Mouse (Mus musculus): ENCODE measurements around the gene Gng2. TPM values are rescaled to one million over a fixed set of nuclear protein-coding genes. Genes with fewer than 3 reads are reported as not detected.
A peak's percentile ranks its signal among the peaks of the same experiment; 100 is the strongest.

Gene Gng2
- polyA plus RNA-seq, 2 experiments, result 40.5 to 52.3 TPM

DNA sequence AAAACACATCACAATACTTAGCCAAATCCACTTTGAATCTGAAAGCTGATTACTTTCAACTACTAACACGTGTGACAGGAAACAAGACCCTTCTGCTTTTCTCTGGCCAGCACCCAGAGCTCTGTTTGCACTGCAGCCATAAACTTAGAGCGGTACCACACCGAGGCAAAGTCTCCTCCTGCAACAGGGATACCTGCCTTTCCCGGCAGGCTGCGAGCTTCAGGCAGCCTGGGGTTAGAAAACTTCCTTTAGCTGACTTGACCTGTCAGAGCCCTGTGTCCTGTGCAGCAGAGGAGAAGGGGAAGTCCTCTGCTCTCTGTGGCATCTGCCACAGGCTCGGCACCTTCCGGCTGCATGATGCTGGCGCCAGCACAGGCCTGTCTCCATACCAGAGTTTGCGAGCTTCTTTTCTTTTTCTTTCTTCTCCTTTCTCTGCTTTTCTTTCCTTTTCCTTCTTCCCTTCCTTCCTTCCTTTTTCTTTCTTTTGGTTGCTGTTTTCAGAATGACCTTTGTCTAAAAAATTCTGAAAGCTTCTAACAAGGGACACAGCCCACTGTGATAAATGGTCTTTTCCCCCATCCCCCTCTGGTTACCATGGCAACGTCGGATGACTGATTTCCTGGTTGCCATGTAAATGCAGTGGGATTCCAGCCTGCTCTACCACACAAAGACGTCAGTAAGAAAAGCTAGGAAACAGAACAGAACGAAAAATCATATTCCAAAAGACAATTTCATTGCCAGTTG is 9.4 kb upstream of the Gng2 start:
- no peaks in the 10 kb centered on the region for H3K9me3 ChIP-seq (ENCODE audit: control insufficient read depth, low read length)
- TF ChIP-seq POLR2A (IDR thresholded peaks at IDR 0.05; ENCODE audit: borderline replicate concordance, extremely low read depth, insufficient read depth, insufficient read length), result no peak
- H3K27ac ChIP-seq (replicated peaks; ENCODE audit: low read depth, low read length), result peak overlapping the region; percentile 94
- H3K4me3 ChIP-seq (replicated peaks; ENCODE audit: low read length), result peak overlapping the region; percentile 21
- H3K9ac ChIP-seq (ENCODE audit: low read depth, low read length, severe bottlenecking), result peak overlapping the region; percentile 51
- H3K36me3 ChIP-seq (ENCODE audit: control insufficient read depth, insufficient read depth, low read length), result no peaks in the 10 kb centered on the region
- H3K4me2 ChIP-seq (replicated peaks; ENCODE audit: low read depth, low read length, severe bottlenecking), result peak overlapping the region; percentile 52
- H3K4me1 ChIP-seq (ENCODE audit: control insufficient read depth, insufficient read depth, low read length), result peaks cover 28% of the 10 kb centered on the region
- 1% methylated on average over 13 of the region's 13 CpGs for WGBS
- peak; percentile 91 for DNase-seq (ENCODE audit: low spot score)
- ATAC-seq (ENCODE audit: low FRiP score, low read depth), result peak; percentile 87
- no peaks in the 10 kb centered on the region for H3K27me3 ChIP-seq (ENCODE audit: control insufficient read depth, insufficient read depth, low read length)

DNA sequence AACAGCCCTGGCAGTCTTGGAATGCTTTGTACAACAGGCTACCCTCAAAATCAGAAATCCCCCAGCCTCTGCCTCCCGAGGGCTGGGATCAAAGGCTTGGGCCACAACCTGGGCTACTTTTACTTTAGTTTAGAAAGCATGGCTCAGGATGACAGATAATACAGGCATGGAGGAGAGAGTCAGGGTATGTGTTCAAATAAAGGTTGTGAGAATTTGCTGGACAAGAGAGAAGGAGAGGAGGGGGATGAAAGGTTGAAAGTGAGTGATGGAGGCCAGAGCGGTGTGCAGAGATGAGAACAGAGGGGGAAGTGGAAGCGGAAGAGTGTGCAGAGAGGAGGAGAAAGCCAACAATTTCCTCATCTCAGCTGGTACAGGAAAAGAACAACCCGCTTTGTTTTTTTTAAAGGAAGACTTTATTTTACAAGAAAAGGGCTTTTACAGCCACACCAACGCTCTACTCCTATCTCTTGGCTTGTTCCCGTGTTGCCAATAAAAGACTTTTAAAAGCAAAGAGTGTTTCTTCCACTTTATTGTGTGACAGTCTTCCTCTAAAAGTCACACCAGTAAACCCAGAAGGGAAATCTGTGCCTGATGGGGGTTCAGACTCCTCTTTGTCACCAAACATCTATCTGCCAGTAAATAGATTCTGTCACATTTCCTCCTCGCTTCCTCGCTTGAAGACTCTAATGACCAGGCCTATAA is 8.6 kb upstream of the Gng2 start:
- WGBS, result 26% methylated on average over 8 of the region's 8 CpGs
- no peak for DNase-seq (ENCODE audit: low spot score)
- Histone ChIP-seq H3K4me1 (ENCODE audit: control insufficient read depth, insufficient read depth, low read length) (peaks cover 28% of the 10 kb centered on the region), H3K36me3 (ENCODE audit: control insufficient read depth, insufficient read depth, low read length) (no peaks in the 10 kb centered on the region), H3K27me3 (ENCODE audit: control insufficient read depth, insufficient read depth, low read length) (no peaks in the 10 kb centered on the region), H3K27ac (replicated peaks; ENCODE audit: low read depth, low read length) (peak overlapping the region; percentile 94), H3K9me3 (ENCODE audit: control insufficient read depth, low read length) (no peaks in the 10 kb centered on the region), H3K9ac (ENCODE audit: low read depth, low read length, severe bottlenecking) (0 out of 2 replicates have a peak overlapping the region, but pooled peaks have one; percentile 51), H3K4me2 (replicated peaks; ENCODE audit: low read depth, low read length, severe bottlenecking) (peak overlapping the region; percentile 52), H3K4me3 (replicated peaks; ENCODE audit: low read length) (peak overlapping the region; percentile 21; the same call in 1 of the 2 replicates)
- no peak for TF ChIP-seq POLR2A (IDR thresholded peaks at IDR 0.05; ENCODE audit: borderline replicate concordance, extremely low read depth, insufficient read depth, insufficient read length)
- no peak for ATAC-seq (ENCODE audit: low FRiP score, low read depth)

DNA sequence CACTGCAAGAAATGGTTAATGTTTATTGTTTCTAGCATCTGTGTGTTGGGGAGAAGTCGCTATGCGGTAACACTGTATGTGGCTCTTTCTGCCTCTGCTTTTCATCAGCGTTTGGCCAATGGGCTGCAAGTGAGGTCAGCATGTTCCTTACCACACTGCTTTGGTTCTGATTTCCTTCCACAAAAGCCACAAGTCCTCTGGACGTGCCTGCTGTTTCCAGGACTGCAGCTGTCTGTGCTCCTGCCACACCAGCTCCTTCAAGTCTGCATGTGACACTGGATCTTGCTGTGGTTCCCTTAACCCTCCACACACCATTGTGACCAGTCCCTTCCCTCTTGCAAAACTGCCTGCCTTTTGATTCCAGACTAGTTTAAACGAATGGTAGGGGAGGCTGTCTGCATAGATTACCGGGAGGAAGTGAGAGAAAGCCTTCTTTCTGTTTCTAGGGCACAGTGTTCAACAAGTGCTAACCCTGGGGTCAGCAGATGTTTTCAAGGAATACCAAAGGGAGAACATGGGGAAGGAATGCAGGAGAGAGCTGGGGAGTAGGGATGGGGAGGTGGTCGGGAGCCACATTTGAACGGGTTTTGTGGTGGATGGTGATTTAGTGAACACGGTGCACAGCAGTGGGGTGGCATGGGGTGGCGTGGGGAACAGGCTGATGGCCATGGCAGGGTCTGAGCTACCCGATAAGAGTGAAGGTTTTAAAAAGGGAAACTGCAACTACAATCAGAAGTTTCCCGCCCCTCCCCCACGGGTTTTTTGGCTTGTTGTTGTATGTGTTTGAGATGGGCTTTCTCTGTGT is 7.9 kb upstream of the Gng2 start:
- H3K9ac ChIP-seq (ENCODE audit: low read depth, low read length, severe bottlenecking), result peak overlapping the region; percentile 16; the same call in 1 of the 2 replicates

DNA sequence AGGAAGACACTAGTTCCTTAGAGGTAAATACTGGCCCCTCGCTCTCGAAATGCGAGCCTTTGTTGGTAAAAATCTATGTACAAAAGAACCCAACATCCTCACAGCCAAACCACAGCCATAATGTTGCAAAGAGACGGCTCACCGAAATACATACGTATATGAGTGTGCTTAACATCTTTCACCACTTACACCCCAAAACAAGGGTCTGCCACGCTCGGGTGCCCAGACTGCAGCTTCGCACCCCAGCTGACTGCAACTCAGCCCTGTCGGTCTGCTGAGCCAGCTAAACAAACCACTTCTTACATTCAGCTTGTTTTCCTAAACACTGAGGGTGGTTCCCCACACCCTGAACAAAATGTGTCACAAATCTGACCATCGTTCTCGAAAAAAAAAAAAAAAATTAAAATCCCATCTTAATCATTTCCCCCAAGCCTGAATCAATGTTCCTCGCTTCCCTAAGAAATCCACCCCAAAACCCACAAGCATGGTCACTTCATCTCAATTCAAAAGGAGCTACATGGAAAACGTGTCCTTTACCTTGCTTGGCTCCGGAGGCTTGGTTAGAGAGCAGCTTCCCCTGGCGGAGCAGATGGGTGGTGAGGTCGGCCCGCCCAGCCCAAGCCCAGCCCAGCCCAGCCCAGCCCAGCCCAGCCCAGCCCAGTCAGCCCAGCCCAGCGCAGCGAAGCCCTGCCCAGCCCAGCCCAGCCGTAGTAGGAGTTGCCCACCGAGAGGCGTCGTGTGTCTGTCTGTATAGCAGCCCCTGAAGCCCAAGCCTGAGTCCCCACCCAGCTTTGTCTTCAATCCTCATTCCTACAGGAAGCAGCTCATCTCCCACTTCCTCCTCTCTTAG is 781 bp downstream of the Gng2 start:
- TF ChIP-seq POLR2A (IDR thresholded peaks at IDR 0.05; ENCODE audit: borderline replicate concordance, extremely low read depth, insufficient read depth, insufficient read length), result peak; percentile 64; the same call in 1 of the 2 replicates
- ATAC-seq (ENCODE audit: low FRiP score, low read depth) (peak; percentile 91), DNase-seq (ENCODE audit: low spot score) (peak; percentile 85)
- Histone ChIP-seq H3K36me3 (ENCODE audit: control insufficient read depth, insufficient read depth, low read length) (no peaks in the 10 kb centered on the region), H3K4me1 (ENCODE audit: control insufficient read depth, insufficient read depth, low read length) (peaks cover 23% of the 10 kb centered on the region), H3K4me2 (replicated peaks; ENCODE audit: low read depth, low read length, severe bottlenecking) (peak overlapping the region; percentile 69), H3K9me3 (ENCODE audit: control insufficient read depth, low read length) (no peaks in the 10 kb centered on the region), H3K27ac (replicated peaks; ENCODE audit: low read depth, low read length) (peak overlapping the region; percentile 91), H3K27me3 (ENCODE audit: control insufficient read depth, insufficient read depth, low read length) (no peaks in the 10 kb centered on the region), H3K4me3 (replicated peaks; ENCODE audit: low read length) (peak overlapping the region; percentile 47), H3K9ac (ENCODE audit: low read depth, low read length, severe bottlenecking) (peak overlapping the region; percentile 54)
- under 1% methylated on average over 20 of the region's 24 CpGs for WGBS

More for the DNA sequence above, 7.9 kb upstream of the Gng2 start:
- whole genome bisulfite sequencing, result 6% methylated on average over 12 of the region's 13 CpGs
- no peaks in the 10 kb centered on the region for H3K36me3 ChIP-seq (ENCODE audit: control insufficient read depth, insufficient read depth, low read length)
- no peak for TF ChIP-seq POLR2A (IDR thresholded peaks at IDR 0.05; ENCODE audit: borderline replicate concordance, extremely low read depth, insufficient read depth, insufficient read length)
- no peaks in the 10 kb centered on the region for H3K9me3 ChIP-seq (ENCODE audit: control insufficient read depth, low read length)
- no peaks in the 10 kb centered on the region for H3K27me3 ChIP-seq (ENCODE audit: control insufficient read depth, insufficient read depth, low read length)
- peak overlapping the region; percentile 17; the same call in 1 of the 2 replicates for H3K4me2 ChIP-seq (replicated peaks; ENCODE audit: low read depth, low read length, severe bottlenecking)
- H3K27ac ChIP-seq (replicated peaks; ENCODE audit: low read depth, low read length), result peak overlapping the region; percentile 94
- H3K4me3 ChIP-seq (replicated peaks; ENCODE audit: low read length), result no peak overlapping the region
- DNase-seq (ENCODE audit: low spot score), result peak; percentile 49
- peaks cover 28% of the 10 kb centered on the region for H3K4me1 ChIP-seq (ENCODE audit: control insufficient read depth, insufficient read depth, low read length)
- peak; percentile 57; the same call in 1 of the 2 replicates for ATAC-seq (ENCODE audit: low FRiP score, low read depth)

All from limb, embryonic 14.5 days (tissue).